Mouse (Mus musculus): ENCODE results near the gene Atp23.

DNA sequence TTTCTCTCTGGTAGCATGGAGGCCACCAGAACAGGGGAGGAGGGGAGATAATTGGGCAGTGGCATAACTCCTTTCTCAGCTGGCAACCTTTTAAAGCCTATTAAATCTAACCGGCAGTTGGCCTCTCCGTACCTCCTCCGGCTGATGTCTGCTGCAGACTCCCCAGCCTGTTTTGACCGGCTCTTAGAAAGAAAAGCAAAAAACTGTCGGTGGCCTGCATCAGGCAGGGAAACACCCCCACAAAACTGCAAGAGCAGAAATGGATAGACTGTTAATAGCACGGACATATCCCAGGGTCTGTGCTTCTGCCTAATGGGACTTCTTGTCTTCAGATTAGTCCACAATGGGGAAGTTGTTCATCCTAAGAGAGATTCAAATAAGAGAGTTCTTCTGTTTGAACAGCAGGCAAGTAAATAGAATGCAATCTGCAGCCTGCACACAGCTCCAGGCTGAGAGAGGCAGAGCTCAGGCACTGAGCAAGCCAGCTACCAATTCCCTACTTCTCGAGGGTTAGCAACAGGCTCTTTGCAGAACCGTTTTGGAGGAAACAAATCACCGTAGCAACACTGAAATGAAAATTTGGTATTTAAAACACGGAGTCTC lies 55.7 kb downstream of the Atp23 start:
- TF ChIP-seq CTCF (IDR thresholded peaks at IDR 0.05; ENCODE audit: extremely low read depth, insufficient read length, insufficient replicate concordance, low read depth, low read length), result no peak
- no peak for TF ChIP-seq POLR2A (IDR thresholded peaks at IDR 0.05; ENCODE audit: low read depth, low read length)
